Mouse (Mus musculus) forebrain, embryonic 11.5 days (tissue): Measurements from ENCODE around the gene Col4a3bp. TPM values are rescaled to one million over a fixed set of nuclear protein-coding genes. Genes with fewer than 3 reads are reported as not detected.

Experiments used
- ATAC-seq: fragments of 200-750 bp; cut with Nextera tagmentation; replicated peaks from 2 replicates; pipeline ENCODE4 v1.8.0; 2017; ENCODE audit warnings: moderate TSS enrichment; ENCODE audit not compliant: low FRiP score
- DNase-seq: peaks from one replicate; pipeline ENCODE4 v3.0.0-alpha.2; 2017; ENCODE audit warnings: low spot score
- H3K27ac ChIP-seq: fragments of 300-500 bp; sonication (generic); 2 replicates; pipeline ENCODE4 v1.5.1; 2014; ENCODE audit warnings: low read depth, low read length
- H3K27me3 ChIP-seq: fragments of 300-500 bp; sonication (generic); 2 replicates; pipeline ENCODE4 v1.6.1; 2014; ENCODE audit warnings: mild to moderate bottlenecking, low read length, mixed read lengths; ENCODE audit not compliant: control insufficient read depth, insufficient read depth
- H3K36me3 ChIP-seq: fragments of 300-500 bp; sonication (generic); 2 replicates; pipeline ENCODE4 v1.6.1; 2014; ENCODE audit warnings: mild to moderate bottlenecking, low read length, moderate library complexity, mixed read lengths; ENCODE audit not compliant: control insufficient read depth, insufficient read depth
- H3K4me1 ChIP-seq: fragments of 300-500 bp; sonication (generic); replicated peaks from 2 replicates; pipeline ENCODE4 v1.6.1; 2014; ENCODE audit warnings: low read length, mixed read lengths; ENCODE audit not compliant: control insufficient read depth, insufficient read depth
- H3K4me2 ChIP-seq: fragments of 300-500 bp; sonication (generic); 2 replicates; pipeline ENCODE4 v1.6.1; 2014; ENCODE audit warnings: low read depth, mild to moderate bottlenecking, low read length, moderate library complexity, mixed read lengths; ENCODE audit not compliant: severe bottlenecking
- H3K4me3 ChIP-seq: fragments of 300-500 bp; sonication (generic); 2 replicates; pipeline ENCODE4 v1.5.1; 2014; ENCODE audit warnings: low read depth, low read length
- H3K9ac ChIP-seq: fragments of 300-500 bp; sonication (generic); 2 replicates; pipeline ENCODE4 v1.6.1; 2014; ENCODE audit warnings: low read length
- H3K9me3 ChIP-seq: fragments of 300-500 bp; sonication (generic); 2 replicates; pipeline ENCODE4 v1.6.1; 2016; ENCODE audit warnings: low read length, mixed read lengths; ENCODE audit not compliant: control insufficient read depth
- WGBS: fragments of 180-500 bp; shearing (Covaris S2); extraction: QIAGEN DNeasy Blood & Tissue Kit; methylation state at CpG from one replicate; pipeline ENCODE4 v1.1.7; 2014; 5-methylcytosine and 5-hydroxymethylcytosine counted together
- polyA plus RNA-seq: library from polyadenylated mRNA; unstranded; fragments of >200 nt; fragmentation: Nextera tagmentation; extraction: Ambion mirVana; gene quantifications from 2 replicates; pipeline ENCODE4 v1.2.1, GENCODE M21; 2014

Gene Col4a3bp
- polyA plus RNA-seq, 1 experiment from 2014 or later: 8.0 TPM

GRCm38 (mm10) chr13:96678616-96679015 lies 136.2 kb downstream of the Col4a3bp start:
- no peak for DNase-seq
- no peaks in the 10 kb centered on the region for H3K4me1 ChIP-seq
- no peak overlapping the region for H3K4me2 ChIP-seq
- no peaks in the 10 kb centered on the region for H3K9me3 ChIP-seq
- ATAC-seq: no peak
- no peaks in the 10 kb centered on the region for H3K36me3 ChIP-seq
- H3K27ac ChIP-seq: no peak overlapping the region
- no peaks in the 10 kb centered on the region for H3K27me3 ChIP-seq
- 87% methylated on average over 6 of the region's 6 CpGs for WGBS
- H3K9ac ChIP-seq: no peak overlapping the region
- H3K4me3 ChIP-seq: no peak overlapping the region

GRCm38 (mm10) chr13:96680163-96681087 lies 138.0 kb downstream of the Col4a3bp start:
- DNase-seq: no peak
- Histone ChIP-seq H3K36me3 (no peaks in the 10 kb centered on the region), H3K4me1 (no peaks in the 10 kb centered on the region), H3K27ac (no peak overlapping the region), H3K27me3 (no peaks in the 10 kb centered on the region), H3K4me2 (no peak overlapping the region), H3K9me3 (no peaks in the 10 kb centered on the region), H3K4me3 (no peak overlapping the region), H3K9ac (no peak overlapping the region)
- 85% methylated on average over 9 of the region's 9 CpGs for WGBS
- ATAC-seq: no peak

GRCm38 (mm10) chr13:96681088-96681620 lies 138.7 kb downstream of the Col4a3bp start:
- Histone ChIP-seq H3K36me3 (no peaks in the 10 kb centered on the region), H3K9ac (no peak overlapping the region), H3K4me3 (no peak overlapping the region), H3K27me3 (no peaks in the 10 kb centered on the region), H3K27ac (no peak overlapping the region), H3K9me3 (no peaks in the 10 kb centered on the region), H3K4me2 (no peak overlapping the region), H3K4me1 (no peaks in the 10 kb centered on the region)
- DNase-seq: no peak
- no peak for ATAC-seq

- H3K9me3 ChIP-seq: no peaks in the 10 kb centered on the region
- no peak overlapping the region for H3K4me2 ChIP-seq
- H3K4me3 ChIP-seq: no peak overlapping the region
- WGBS: 83% methylated on average over 5 of the region's 5 CpGs
- no peaks in the 10 kb centered on the region for H3K4me1 ChIP-seq
- H3K27me3 ChIP-seq: no peaks in the 10 kb centered on the region
- H3K27ac ChIP-seq: no peak overlapping the region
- no peak for DNase-seq
- no peak overlapping the region for H3K9ac ChIP-seq
- no peaks in the 10 kb centered on the region for H3K36me3 ChIP-seq
- no peak for ATAC-seq
These were observed 142.4 kb downstream of the Col4a3bp start for GRCm38 (mm10) chr13:96684779-96685178.

GRCm38 (mm10) chr13:96687261-96687660 lies 144.8 kb downstream of the Col4a3bp start:
- no peak for ATAC-seq
- 96% methylated on average over 9 of the region's 9 CpGs for WGBS

More at GRCm38 (mm10) chr13:96687261-96687660, 144.8 kb downstream of the Col4a3bp start:
- DNase-seq: no peak
- no peak overlapping the region for H3K4me3 ChIP-seq
- H3K27me3 ChIP-seq: no peaks in the 10 kb centered on the region
- no peaks in the 10 kb centered on the region for H3K4me1 ChIP-seq
- no peak overlapping the region for H3K9ac ChIP-seq
- H3K9me3 ChIP-seq: no peaks in the 10 kb centered on the region
- H3K27ac ChIP-seq: no peak overlapping the region
- H3K4me2 ChIP-seq: no peak overlapping the region
- H3K36me3 ChIP-seq: no peaks in the 10 kb centered on the region

Other genes starting within 250 kb of the Col4a3bp start
- 25.8 and 27.3 TPM in 2 replicates for gene Poc5, start 154.3 kb upstream of the Col4a3bp start, polyA plus RNA-seq
- not detected in 2 replicates for gene Ankdd1b, start 71.4 kb upstream of the Col4a3bp start, polyA plus RNA-seq
- not detected in 2 replicates for gene Gm17622, start 51.9 kb upstream of the Col4a3bp start, polyA plus RNA-seq
- gene Polk, start within 50 bp of the Col4a3bp start, polyA plus RNA-seq: 9.6 and 10.4 TPM in 2 replicates
- gene Hmgcr, start 128.3 kb downstream of the Col4a3bp start, polyA plus RNA-seq: 189 and 190 TPM in 2 replicates
- not detected in 2 replicates for gene Ankrd31, start 205.7 kb downstream of the Col4a3bp start, polyA plus RNA-seq